Mouse (Mus musculus): ENCODE data around the gene Arhgap10. TPM values are rescaled to one million over a fixed set of nuclear protein-coding genes. Genes with fewer than 3 reads are reported as not detected.
A peak's percentile ranks its signal among the peaks of the same experiment; 100 is the strongest.

Arhgap10 gene
- polyA plus RNA-seq, 1 experiment, result 4.0 TPM

- WGBS, result 75% methylated on average over 3 of the region's 3 CpGs
- TF ChIP-seq CTCF (IDR thresholded peaks at IDR 0.05; ENCODE audit: extremely low read depth, insufficient read length, insufficient replicate concordance, low read depth, low read length) (no peak), POLR2A (IDR thresholded peaks at IDR 0.05; ENCODE audit: low read depth, low read length) (no peak)
- no peak overlapping the region for H3K4me3 ChIP-seq (ENCODE audit: low read depth, low read length)
Observed at GRCm38 (mm10) chr8:77445642-77446041, 72.1 kb downstream of the Arhgap10 start.

GRCm38 (mm10) chr8:77444166-77444870 lies 73.4 kb downstream of the Arhgap10 start:
- H3K27me3 ChIP-seq (ENCODE audit: control insufficient read depth, insufficient read depth, low read length), result no peaks in the 10 kb centered on the region
- TF ChIP-seq POLR2A (IDR thresholded peaks at IDR 0.05; ENCODE audit: low read depth, low read length) (no peak), CTCF (IDR thresholded peaks at IDR 0.05; ENCODE audit: extremely low read depth, insufficient read length, insufficient replicate concordance, low read depth, low read length) (no peak)
- H3K4me1 ChIP-seq (ENCODE audit: control insufficient read depth, insufficient read depth, insufficient read length, low read length), result no peaks in the 10 kb centered on the region
- peak overlapping the region; percentile 49; the same call in 1 of the 2 replicates for H3K27ac ChIP-seq (ENCODE audit: insufficient read depth, low read depth, low read length)
- no peaks in the 10 kb centered on the region for H3K36me3 ChIP-seq (ENCODE audit: control insufficient read depth, insufficient read depth, low read length)
- 69% methylated on average over 10 of the region's 10 CpGs for WGBS
- H3K4me3 ChIP-seq (ENCODE audit: low read depth, low read length), result no peak overlapping the region

More at GRCm38 (mm10) chr8:77445642-77446041, 72.1 kb downstream of the Arhgap10 start:
- H3K4me1 ChIP-seq (ENCODE audit: control insufficient read depth, insufficient read depth, insufficient read length, low read length), result no peaks in the 10 kb centered on the region
- no peaks in the 10 kb centered on the region for H3K36me3 ChIP-seq (ENCODE audit: control insufficient read depth, insufficient read depth, low read length)
- no peak overlapping the region for H3K27ac ChIP-seq (ENCODE audit: insufficient read depth, low read depth, low read length)
- H3K27me3 ChIP-seq (ENCODE audit: control insufficient read depth, insufficient read depth, low read length), result no peaks in the 10 kb centered on the region

DNA sequence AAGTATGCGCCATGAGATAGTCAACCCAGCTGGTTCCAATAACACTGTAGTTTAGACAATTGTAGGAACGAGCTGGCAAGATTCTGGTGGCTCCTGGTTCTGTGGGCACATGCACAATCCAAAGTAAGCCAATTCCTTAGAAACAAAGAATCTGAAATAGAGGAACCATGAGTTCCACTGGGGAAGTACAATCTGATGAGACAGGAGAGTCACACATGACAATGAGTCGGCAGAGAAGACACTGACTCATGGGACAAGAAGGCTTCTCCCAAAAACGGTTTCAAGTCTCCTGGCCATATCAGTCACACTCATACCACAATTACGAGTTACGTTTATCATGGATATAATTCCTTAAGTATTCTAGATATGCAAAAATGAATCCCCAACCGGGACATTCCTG lies 75.3 kb downstream of the Arhgap10 start:
- Histone ChIP-seq H3K27me3 (ENCODE audit: control insufficient read depth, insufficient read depth, low read length) (no peaks in the 10 kb centered on the region), H3K4me1 (ENCODE audit: control insufficient read depth, insufficient read depth, insufficient read length, low read length) (no peaks in the 10 kb centered on the region), H3K4me3 (ENCODE audit: low read depth, low read length) (no peak overlapping the region), H3K36me3 (ENCODE audit: control insufficient read depth, insufficient read depth, low read length) (no peaks in the 10 kb centered on the region), H3K27ac (ENCODE audit: insufficient read depth, low read depth, low read length) (no peak overlapping the region)
- WGBS, result 77% methylated on average over 7 of the region's 7 CpGs
- TF ChIP-seq POLR2A (IDR thresholded peaks at IDR 0.05; ENCODE audit: low read depth, low read length), result no peak
- no peak for TF ChIP-seq CTCF (IDR thresholded peaks at IDR 0.05; ENCODE audit: extremely low read depth, insufficient read length, insufficient replicate concordance, low read depth, low read length)

- no peak for TF ChIP-seq POLR2A (IDR thresholded peaks at IDR 0.05; ENCODE audit: low read depth, low read length)
- no peak for TF ChIP-seq CTCF (IDR thresholded peaks at IDR 0.05; ENCODE audit: extremely low read depth, insufficient read length, insufficient replicate concordance, low read depth, low read length)
- 77% methylated on average over 9 of the region's 9 CpGs for WGBS
- Histone ChIP-seq H3K36me3 (ENCODE audit: control insufficient read depth, insufficient read depth, low read length) (no peaks in the 10 kb centered on the region), H3K4me1 (ENCODE audit: control insufficient read depth, insufficient read depth, insufficient read length, low read length) (no peaks in the 10 kb centered on the region), H3K4me3 (ENCODE audit: low read depth, low read length) (no peak overlapping the region), H3K27me3 (ENCODE audit: control insufficient read depth, insufficient read depth, low read length) (no peaks in the 10 kb centered on the region), H3K27ac (ENCODE audit: insufficient read depth, low read depth, low read length) (no peak overlapping the region)
Observed at GRCm38 (mm10) chr8:77440913-77441312, 76.8 kb downstream of the Arhgap10 start.

GRCm38 (mm10) chr8:77440324-77440880 lies 77.4 kb downstream of the Arhgap10 start:
- H3K4me1 ChIP-seq (ENCODE audit: control insufficient read depth, insufficient read depth, insufficient read length, low read length), result no peaks in the 10 kb centered on the region
- H3K36me3 ChIP-seq (ENCODE audit: control insufficient read depth, insufficient read depth, low read length), result no peaks in the 10 kb centered on the region
- no peaks in the 10 kb centered on the region for H3K27me3 ChIP-seq (ENCODE audit: control insufficient read depth, insufficient read depth, low read length)
- no peak overlapping the region for H3K27ac ChIP-seq (ENCODE audit: insufficient read depth, low read depth, low read length)
- no peak overlapping the region for H3K4me3 ChIP-seq (ENCODE audit: low read depth, low read length)
- 81% methylated on average over 6 of the region's 6 CpGs for WGBS
- TF ChIP-seq POLR2A (IDR thresholded peaks at IDR 0.05; ENCODE audit: low read depth, low read length) (no peak), CTCF (IDR thresholded peaks at IDR 0.05; ENCODE audit: extremely low read depth, insufficient read length, insufficient replicate concordance, low read depth, low read length) (peak; percentile 22; the same call in 1 of the 2 replicates)

GRCm38 (mm10) chr8:77439670-77440069 lies 78.1 kb downstream of the Arhgap10 start:
- no peaks in the 10 kb centered on the region for H3K27me3 ChIP-seq (ENCODE audit: control insufficient read depth, insufficient read depth, low read length)
- H3K36me3 ChIP-seq (ENCODE audit: control insufficient read depth, insufficient read depth, low read length), result no peaks in the 10 kb centered on the region
- WGBS, result 97% methylated on average over 2 of the region's 2 CpGs
- no peaks in the 10 kb centered on the region for H3K4me1 ChIP-seq (ENCODE audit: control insufficient read depth, insufficient read depth, insufficient read length, low read length)
- no peak for TF ChIP-seq CTCF (IDR thresholded peaks at IDR 0.05; ENCODE audit: extremely low read depth, insufficient read length, insufficient replicate concordance, low read depth, low read length)
- no peak for TF ChIP-seq POLR2A (IDR thresholded peaks at IDR 0.05; ENCODE audit: low read depth, low read length)
- no peak overlapping the region for H3K27ac ChIP-seq (ENCODE audit: insufficient read depth, low read depth, low read length)
- no peak overlapping the region for H3K4me3 ChIP-seq (ENCODE audit: low read depth, low read length)

DNA sequence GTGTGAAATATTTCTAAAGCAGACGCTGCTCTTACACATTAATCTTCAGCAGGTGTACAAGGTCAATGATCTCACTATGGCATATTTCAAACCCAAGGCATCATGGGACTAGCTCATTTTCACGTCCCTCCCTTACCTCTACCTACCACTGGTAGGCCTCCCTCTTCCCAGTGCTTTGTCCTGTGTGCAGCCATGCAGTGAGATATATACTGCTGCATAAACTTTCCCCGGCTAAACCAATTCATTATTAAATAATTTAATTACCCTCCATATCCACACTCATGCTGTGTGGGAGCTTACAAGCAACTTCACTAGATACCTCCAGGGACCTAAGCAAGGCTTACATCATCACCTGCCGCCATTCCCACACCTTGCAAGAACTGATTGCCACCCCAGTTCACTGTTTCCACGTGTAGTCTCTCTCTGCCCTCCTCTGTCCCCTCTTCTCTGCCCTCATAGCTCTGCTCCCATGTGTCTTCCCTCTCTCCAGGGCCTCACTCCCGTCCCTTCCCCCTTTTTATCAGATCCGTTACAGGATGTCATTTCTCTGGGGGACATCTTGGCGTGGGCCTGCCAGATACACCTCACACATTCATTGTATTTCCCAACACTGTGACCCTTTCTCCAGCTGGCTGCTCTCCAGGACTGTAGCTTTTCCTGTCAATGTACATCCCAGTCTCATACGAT lies 79.8 kb downstream of the Arhgap10 start:
- Histone ChIP-seq H3K27me3 (ENCODE audit: control insufficient read depth, insufficient read depth, low read length) (no peaks in the 10 kb centered on the region), H3K4me3 (ENCODE audit: low read depth, low read length) (no peak overlapping the region), H3K4me1 (ENCODE audit: control insufficient read depth, insufficient read depth, insufficient read length, low read length) (no peaks in the 10 kb centered on the region), H3K27ac (ENCODE audit: insufficient read depth, low read depth, low read length) (no peak overlapping the region), H3K36me3 (ENCODE audit: control insufficient read depth, insufficient read depth, low read length) (no peaks in the 10 kb centered on the region)
- WGBS, result 64% methylated on average over 9 of the region's 9 CpGs
- TF ChIP-seq CTCF (IDR thresholded peaks at IDR 0.05; ENCODE audit: extremely low read depth, insufficient read length, insufficient replicate concordance, low read depth, low read length) (no peak), POLR2A (IDR thresholded peaks at IDR 0.05; ENCODE audit: low read depth, low read length) (no peak)
